Mouse (Mus musculus): ENCODE data around the gene Smim17. TPM values are rescaled to one million over a fixed set of nuclear protein-coding genes. Genes with fewer than 3 reads are reported as not detected.

The Smim17 gene
- not detected in 2 replicates for polyA plus RNA-seq (2015; fragmentation: Nextera tagmentation; extraction: Ambion mirVana)

DNA sequence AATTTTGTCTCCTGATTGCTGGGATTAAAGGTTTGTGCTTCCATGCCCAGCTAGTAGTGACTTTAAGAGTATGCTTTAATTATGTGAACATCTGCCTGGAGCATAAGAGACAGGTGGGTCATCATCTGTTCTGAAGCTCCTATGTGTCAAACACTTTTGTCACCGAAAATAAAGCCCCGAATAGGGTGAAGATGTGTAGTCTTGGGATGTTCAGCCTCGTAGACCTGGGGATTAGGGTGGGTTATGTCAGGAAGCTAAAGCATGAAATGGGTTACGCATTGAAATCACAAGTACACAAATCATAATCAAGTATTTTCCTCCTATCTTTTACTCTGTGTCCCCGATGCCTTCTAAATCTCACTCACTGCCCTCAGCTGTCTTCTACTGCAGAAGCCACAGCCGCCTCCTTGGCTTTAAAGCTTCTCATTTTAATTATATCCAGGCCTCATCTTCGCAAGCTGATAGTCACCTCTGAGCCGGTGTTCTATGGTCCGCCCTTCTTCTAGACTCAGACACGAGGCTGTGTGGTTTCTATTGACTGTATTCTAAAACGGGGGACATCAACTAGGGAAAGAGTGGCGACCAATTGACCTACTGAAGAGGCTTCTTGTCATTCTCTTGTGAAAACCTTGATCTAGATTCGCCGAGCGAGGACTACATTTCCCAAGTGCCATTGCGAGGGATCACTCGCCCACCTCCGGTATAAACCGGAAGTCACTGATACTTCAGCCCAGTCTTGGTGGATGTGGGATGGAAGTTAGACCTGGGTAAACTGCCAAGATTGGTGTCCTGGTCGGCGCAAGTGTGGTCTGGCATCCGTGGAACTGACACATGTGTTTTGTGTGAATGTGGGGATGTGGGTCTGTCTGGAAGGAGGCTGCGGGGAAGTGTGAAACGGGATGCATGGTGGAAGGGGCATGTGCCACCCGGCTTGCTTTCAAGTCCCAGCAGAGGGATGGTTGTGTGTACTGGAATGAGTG is at the start of gene Smim17:
TSS of gene Smim17 (plus strand) at position 720 of the 980 bp plus-strand sequence.
- WGBS (ENCODE audit: insufficient replicate concordance) = 22% methylated on average over 25 of the region's 25 CpGs
- Histone ChIP-seq H3K27ac (ENCODE audit: low read length) (no peak within 1 kb of the TSS), H3K4me3 (ENCODE audit: low read depth, low read length) (peak within 1 kb of the TSS; percentile 57), H3K36me3 (ENCODE audit: control insufficient read depth, insufficient read depth) (no peaks in the 10 kb centered on the region), H3K27me3 (ENCODE audit: control insufficient read depth, insufficient read depth, low read depth, low read length) (no peaks in the 10 kb centered on the region), H3K9me3 (replicated peaks; ENCODE audit: control insufficient read depth, low read length) (no peaks in the 10 kb centered on the region), H3K4me2 (ENCODE audit: low read depth, low read length) (peak within 1 kb of the TSS; percentile 64), H3K4me1 (ENCODE audit: control insufficient read depth, low read depth, low read length) (peaks cover 3% of the 10 kb centered on the region), H3K9ac (ENCODE audit: low read depth, low read length) (0 out of 2 replicates have a peak within 1 kb of the TSS, but pooled peaks have one; percentile 33)
- 0 out of 2 replicates have a peak, but pooled peaks have one; percentile 30 for ATAC-seq (ENCODE audit: low read depth)

DNA sequence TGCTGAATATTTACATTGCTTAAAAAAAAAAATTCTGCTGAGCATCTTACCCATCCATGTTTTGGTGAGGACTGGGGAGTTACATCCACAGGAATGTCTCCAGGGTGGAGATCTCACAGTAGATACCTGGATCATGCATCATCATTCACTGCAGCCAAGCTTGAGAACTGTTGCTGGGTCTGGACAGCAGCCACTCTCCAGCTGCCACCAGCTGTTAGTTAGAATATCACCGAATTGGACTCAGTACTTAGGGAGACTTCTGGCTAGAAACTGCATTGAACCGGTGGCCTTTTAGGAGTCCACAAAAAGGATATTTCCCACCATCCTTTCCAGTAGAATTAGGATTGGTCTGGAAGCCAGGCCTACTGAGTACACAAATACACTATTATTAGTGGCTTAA is 40.4 kb upstream of the Smim17 start:
- no peak overlapping the region for H3K4me3 ChIP-seq (ENCODE audit: low read depth, low read length)
- H3K36me3 ChIP-seq (ENCODE audit: control insufficient read depth, insufficient read depth) = no peaks in the 10 kb centered on the region
- H3K4me1 ChIP-seq (ENCODE audit: control insufficient read depth, low read depth, low read length) = peaks cover 25% of the 10 kb centered on the region
- no peak overlapping the region for H3K4me2 ChIP-seq (ENCODE audit: low read depth, low read length)
- no peak overlapping the region for H3K9ac ChIP-seq (ENCODE audit: low read depth, low read length)
- no peak overlapping the region for H3K27ac ChIP-seq (ENCODE audit: low read length)
- WGBS (ENCODE audit: insufficient replicate concordance) = 54% methylated on average over 2 of the region's 2 CpGs
- H3K9me3 ChIP-seq (replicated peaks; ENCODE audit: control insufficient read depth, low read length) = no peaks in the 10 kb centered on the region
- ATAC-seq (ENCODE audit: low read depth) = no peak
- no peaks in the 10 kb centered on the region for H3K27me3 ChIP-seq (ENCODE audit: control insufficient read depth, insufficient read depth, low read depth, low read length)

GRCm38 (mm10) chr7:6358937-6359590 is 39.5 kb upstream of the Smim17 start:
- no peak overlapping the region for H3K4me2 ChIP-seq (ENCODE audit: low read depth, low read length)
- H3K4me3 ChIP-seq (ENCODE audit: low read depth, low read length) = no peak overlapping the region
- no peak for ATAC-seq (ENCODE audit: low read depth)
- no peaks in the 10 kb centered on the region for H3K27me3 ChIP-seq (ENCODE audit: control insufficient read depth, insufficient read depth, low read depth, low read length)
- no peaks in the 10 kb centered on the region for H3K9me3 ChIP-seq (replicated peaks; ENCODE audit: control insufficient read depth, low read length)
- WGBS (ENCODE audit: insufficient replicate concordance) = 48% methylated on average over 10 of the region's 10 CpGs
- H3K4me1 ChIP-seq (ENCODE audit: control insufficient read depth, low read depth, low read length) = peaks cover 31% of the 10 kb centered on the region
- no peak overlapping the region for H3K27ac ChIP-seq (ENCODE audit: low read length)
- H3K9ac ChIP-seq (ENCODE audit: low read depth, low read length) = no peak overlapping the region
- H3K36me3 ChIP-seq (ENCODE audit: control insufficient read depth, insufficient read depth) = no peaks in the 10 kb centered on the region

DNA sequence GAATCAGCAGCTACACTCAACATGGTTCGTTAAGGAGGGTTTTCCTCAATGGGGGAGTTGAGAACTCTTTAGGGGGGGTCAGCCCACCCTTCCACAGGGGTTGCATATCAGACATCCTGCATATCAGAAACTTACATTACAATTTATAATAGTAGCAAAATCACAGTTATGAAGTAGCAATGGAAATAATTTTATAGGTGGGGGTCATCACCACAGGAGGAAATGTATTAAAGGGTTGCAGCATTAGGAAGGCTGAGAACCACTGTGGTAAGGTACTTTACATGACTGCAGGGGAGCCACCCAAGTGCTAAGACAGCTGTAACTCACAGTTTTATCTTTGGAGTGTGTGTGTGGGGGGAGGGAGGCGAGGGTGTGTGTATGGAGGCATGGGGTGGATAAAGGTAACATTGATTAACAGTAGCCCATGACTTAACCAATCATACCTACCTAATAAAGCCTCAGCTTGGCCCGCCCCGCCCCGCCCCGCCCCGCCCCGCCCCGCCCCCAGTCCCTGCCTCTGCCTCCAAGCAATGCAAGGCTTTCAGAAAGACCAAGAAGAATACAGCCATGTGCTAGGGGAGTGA is 37.9 kb upstream of the Smim17 start:
- no peak overlapping the region for H3K4me3 ChIP-seq (ENCODE audit: low read depth, low read length)
- no peak overlapping the region for H3K9ac ChIP-seq (ENCODE audit: low read depth, low read length)
- peaks cover 37% of the 10 kb centered on the region for H3K4me1 ChIP-seq (ENCODE audit: control insufficient read depth, low read depth, low read length)
- H3K36me3 ChIP-seq (ENCODE audit: control insufficient read depth, insufficient read depth) = no peaks in the 10 kb centered on the region
- no peaks in the 10 kb centered on the region for H3K9me3 ChIP-seq (replicated peaks; ENCODE audit: control insufficient read depth, low read length)
- 7% methylated on average over 9 of the region's 9 CpGs for WGBS (ENCODE audit: insufficient replicate concordance)
- H3K27me3 ChIP-seq (ENCODE audit: control insufficient read depth, insufficient read depth, low read depth, low read length) = no peaks in the 10 kb centered on the region
- peak; percentile 2; the same call in 1 of the 2 replicates for ATAC-seq (ENCODE audit: low read depth)
- no peak overlapping the region for H3K4me2 ChIP-seq (ENCODE audit: low read depth, low read length)
- no peak overlapping the region for H3K27ac ChIP-seq (ENCODE audit: low read length)

DNA sequence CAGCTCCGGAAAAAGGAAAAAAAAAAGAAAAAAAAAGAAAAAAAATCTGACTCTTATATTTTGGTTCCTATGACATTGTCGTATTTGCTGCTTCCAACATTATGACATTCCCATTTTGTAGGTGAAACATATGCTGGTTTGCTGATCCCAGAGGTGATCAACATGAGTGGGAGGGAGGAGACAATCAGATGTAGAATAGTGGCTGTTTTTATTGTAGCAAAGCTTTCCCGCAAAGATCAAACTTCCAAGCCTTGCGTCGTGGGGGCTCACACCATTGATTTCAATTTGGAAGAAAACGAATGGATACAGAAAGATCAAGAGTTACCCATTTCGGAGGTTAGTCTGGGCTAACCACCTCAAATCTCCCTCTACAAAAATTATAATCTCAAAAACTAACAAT is 36.8 kb upstream of the Smim17 start:
- Histone ChIP-seq H3K4me2 (ENCODE audit: low read depth, low read length) (peak overlapping the region; percentile 80), H3K36me3 (ENCODE audit: control insufficient read depth, insufficient read depth) (no peaks in the 10 kb centered on the region), H3K4me1 (ENCODE audit: control insufficient read depth, low read depth, low read length) (peaks cover 44% of the 10 kb centered on the region), H3K9me3 (replicated peaks; ENCODE audit: control insufficient read depth, low read length) (no peaks in the 10 kb centered on the region), H3K27ac (ENCODE audit: low read length) (peak overlapping the region; percentile 43; the same call in 1 of the 2 replicates), H3K27me3 (ENCODE audit: control insufficient read depth, insufficient read depth, low read depth, low read length) (no peaks in the 10 kb centered on the region), H3K4me3 (ENCODE audit: low read depth, low read length) (peak overlapping the region; percentile 71), H3K9ac (ENCODE audit: low read depth, low read length) (peak overlapping the region; percentile 51)
- 21% methylated on average over 7 of the region's 7 CpGs for WGBS (ENCODE audit: insufficient replicate concordance)
- no peak for ATAC-seq (ENCODE audit: low read depth)

GRCm38 (mm10) chr7:6362268-6363046 is 36.1 kb upstream of the Smim17 start:
- H3K4me1 ChIP-seq (ENCODE audit: control insufficient read depth, low read depth, low read length) = peaks cover 51% of the 10 kb centered on the region
- H3K4me3 ChIP-seq (ENCODE audit: low read depth, low read length) = peak overlapping the region; percentile 71
- peak overlapping the region; percentile 51 for H3K9ac ChIP-seq (ENCODE audit: low read depth, low read length)
- WGBS (ENCODE audit: insufficient replicate concordance) = under 1% methylated on average over 38 of the region's 38 CpGs
- H3K27ac ChIP-seq (ENCODE audit: low read length) = peak overlapping the region; percentile 59
- peak; percentile 85 for ATAC-seq (ENCODE audit: low read depth)
- H3K4me2 ChIP-seq (ENCODE audit: low read depth, low read length) = peak overlapping the region; percentile 80
- no peaks in the 10 kb centered on the region for H3K9me3 ChIP-seq (replicated peaks; ENCODE audit: control insufficient read depth, low read length)
- no peaks in the 10 kb centered on the region for H3K27me3 ChIP-seq (ENCODE audit: control insufficient read depth, insufficient read depth, low read depth, low read length)
- no peaks in the 10 kb centered on the region for H3K36me3 ChIP-seq (ENCODE audit: control insufficient read depth, insufficient read depth)

GRCm38 (mm10) chr7:6363047-6363488 is 35.4 kb upstream of the Smim17 start, which contains the start of gene Zfp78:
Gene Zfp78 (plus strand): TSS chr7:6363280.
- Histone ChIP-seq H3K4me3 (ENCODE audit: low read depth, low read length) (peak within 1 kb of the TSS; percentile 71), H3K4me1 (ENCODE audit: control insufficient read depth, low read depth, low read length) (peaks cover 53% of the 10 kb centered on the region), H3K27ac (ENCODE audit: low read length) (peak within 1 kb of the TSS; percentile 59), H3K27me3 (ENCODE audit: control insufficient read depth, insufficient read depth, low read depth, low read length) (no peaks in the 10 kb centered on the region), H3K36me3 (ENCODE audit: control insufficient read depth, insufficient read depth) (no peaks in the 10 kb centered on the region), H3K9me3 (replicated peaks; ENCODE audit: control insufficient read depth, low read length) (no peaks in the 10 kb centered on the region), H3K4me2 (ENCODE audit: low read depth, low read length) (peak within 1 kb of the TSS; percentile 80), H3K9ac (ENCODE audit: low read depth, low read length) (peak within 1 kb of the TSS; percentile 69)
- peak; percentile 73 for ATAC-seq (ENCODE audit: low read depth)
- under 1% methylated on average over 23 of the region's 23 CpGs for WGBS (ENCODE audit: insufficient replicate concordance)

DNA sequence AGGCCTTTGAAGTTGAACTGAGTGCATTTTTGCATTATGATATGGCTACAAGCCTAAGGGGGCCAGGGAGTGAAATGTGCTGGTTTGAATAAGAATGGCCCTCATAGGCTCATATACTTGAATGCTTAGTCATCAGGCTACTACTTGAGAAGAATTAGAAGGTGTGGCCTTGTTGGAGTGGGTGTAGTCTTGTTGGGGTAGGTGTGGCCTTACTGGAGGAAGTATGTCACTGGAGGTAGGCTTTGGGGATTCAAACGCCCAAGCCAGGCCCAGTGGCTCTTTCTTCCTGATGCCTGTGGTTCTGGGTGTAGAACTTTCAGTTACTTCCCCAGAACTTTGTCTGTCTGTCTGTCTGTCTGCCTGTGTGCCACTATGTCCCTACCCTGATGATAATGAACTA is 33.8 kb upstream of the Smim17 start:
- Histone ChIP-seq H3K4me1 (ENCODE audit: control insufficient read depth, low read depth, low read length) (peaks cover 53% of the 10 kb centered on the region), H3K36me3 (ENCODE audit: control insufficient read depth, insufficient read depth) (no peaks in the 10 kb centered on the region), H3K9ac (ENCODE audit: low read depth, low read length) (no peak overlapping the region), H3K4me2 (ENCODE audit: low read depth, low read length) (no peak overlapping the region), H3K27ac (ENCODE audit: low read length) (no peak overlapping the region), H3K9me3 (replicated peaks; ENCODE audit: control insufficient read depth, low read length) (no peaks in the 10 kb centered on the region), H3K4me3 (ENCODE audit: low read depth, low read length) (no peak overlapping the region), H3K27me3 (ENCODE audit: control insufficient read depth, insufficient read depth, low read depth, low read length) (no peaks in the 10 kb centered on the region)
- WGBS (ENCODE audit: insufficient replicate concordance) = 68% methylated on average over 1 of the region's 1 CpGs
- ATAC-seq (ENCODE audit: low read depth) = no peak
